Mouse (Mus musculus) cortical plate, adult 2 months (tissue): Measurements from ENCODE around the gene Cd276.

Source experiments
- CTCF ChIP-seq: fragments of 200-500 bp; IDR thresholded peaks from 2 replicates; pipeline ENCODE4 v1.5.1; 2011; ENCODE audit warnings: mild to moderate bottlenecking, control low read depth, low read length; ENCODE audit not compliant: insufficient read depth; ENCODE audit errors: extremely low read depth
- POLR2A ChIP-seq: fragments of 200-500 bp; IDR thresholded peaks from 2 replicates; pipeline ENCODE4 v1.6.1; 2011; ENCODE audit warnings: mild to moderate bottlenecking, low read length, control low read depth; ENCODE audit not compliant: insufficient read depth; ENCODE audit errors: extremely low read depth

DNA sequence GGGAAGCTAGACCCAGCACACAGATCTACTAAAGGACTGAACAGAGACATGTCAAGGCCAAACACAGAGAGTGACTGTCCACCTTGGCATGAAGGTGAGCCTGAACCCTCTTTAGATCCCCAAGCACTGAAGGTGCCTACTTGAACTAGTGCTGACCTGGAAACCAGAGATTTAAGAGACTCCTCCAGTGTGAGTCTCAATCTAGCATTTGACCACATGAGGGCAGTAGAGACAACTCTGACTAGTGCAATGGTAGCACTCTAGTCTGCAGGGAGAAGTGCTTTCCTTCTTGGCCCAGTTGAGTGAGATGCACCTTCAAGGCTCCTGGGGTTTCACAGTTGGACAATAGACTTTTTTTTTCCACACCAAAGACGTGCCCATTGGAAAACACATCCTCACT lies 20.5 kb downstream of the Cd276 start:
- TF ChIP-seq CTCF: peak; percentile 65
- no peak for TF ChIP-seq POLR2A
